Mouse (Mus musculus) urinary bladder, postnatal 10 days (tissue): ENCODE data around the gene Ylpm1.

ENCODE experiments used
- DNase-seq: peaks from one replicate; pipeline ENCODE4 v3.0.0; 2022; ENCODE audit warnings: low spot score

Gene Ylpm1

DNA sequence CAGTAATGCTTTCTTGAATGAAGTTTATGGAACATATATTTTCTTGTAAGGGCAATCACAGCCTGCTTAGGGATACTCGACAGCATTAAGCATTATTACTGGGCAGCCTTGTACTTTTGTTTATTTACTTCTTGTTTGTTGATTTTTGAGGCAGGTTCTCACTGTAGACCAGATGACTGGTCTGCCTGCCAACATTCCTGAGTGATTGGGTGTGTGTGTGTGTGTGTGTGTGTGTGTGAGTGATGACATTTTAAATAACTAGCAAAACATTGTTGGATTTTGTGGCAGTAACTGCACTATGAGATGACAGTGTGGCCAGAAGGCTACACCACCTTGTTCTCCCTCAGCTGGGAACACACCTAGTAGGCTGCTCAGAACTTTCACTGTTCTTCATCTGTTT is 13.7 kb downstream of the Ylpm1 start:
- no peak for DNase-seq

DNA sequence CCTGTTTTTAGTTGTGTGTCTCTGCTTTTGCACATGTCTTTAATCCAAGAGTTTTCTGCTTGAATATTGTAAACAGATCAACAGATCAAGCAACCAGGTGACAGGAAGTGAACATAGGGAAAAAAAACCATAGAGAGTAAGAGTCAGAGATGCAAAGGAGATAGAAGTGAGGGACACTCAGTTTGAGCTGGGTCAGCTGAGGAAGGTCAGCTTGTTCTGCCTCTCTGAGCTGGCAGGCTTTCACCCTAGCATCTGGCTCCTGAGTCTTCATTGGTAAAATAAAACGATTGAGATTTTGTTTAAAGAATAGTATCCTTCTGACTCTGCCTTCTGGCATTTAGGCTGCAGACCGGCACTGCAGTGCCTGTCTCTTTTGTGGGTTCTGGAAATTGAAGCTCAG is 14.4 kb downstream of the Ylpm1 start:
- no peak for DNase-seq

DNA sequence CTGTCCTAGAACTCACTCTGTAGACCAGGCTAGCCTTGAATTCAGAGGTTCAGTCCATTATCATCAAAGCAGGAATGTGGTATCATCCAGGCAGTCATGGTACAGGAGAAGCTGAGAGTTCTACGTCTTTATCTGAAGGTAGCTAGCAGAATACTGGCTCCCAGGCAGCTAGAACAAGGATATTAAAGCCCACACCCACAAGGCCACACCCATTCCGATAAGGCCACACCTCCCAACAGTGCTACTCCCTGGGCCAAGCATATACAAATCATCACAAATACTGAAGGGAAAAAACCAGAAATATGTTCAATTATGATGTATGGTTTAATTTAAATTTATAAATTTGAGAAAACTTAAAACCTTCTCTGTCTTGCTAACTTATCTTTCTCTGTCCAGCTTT is 16.1 kb downstream of the Ylpm1 start:
- DNase-seq, result no peak

DNA sequence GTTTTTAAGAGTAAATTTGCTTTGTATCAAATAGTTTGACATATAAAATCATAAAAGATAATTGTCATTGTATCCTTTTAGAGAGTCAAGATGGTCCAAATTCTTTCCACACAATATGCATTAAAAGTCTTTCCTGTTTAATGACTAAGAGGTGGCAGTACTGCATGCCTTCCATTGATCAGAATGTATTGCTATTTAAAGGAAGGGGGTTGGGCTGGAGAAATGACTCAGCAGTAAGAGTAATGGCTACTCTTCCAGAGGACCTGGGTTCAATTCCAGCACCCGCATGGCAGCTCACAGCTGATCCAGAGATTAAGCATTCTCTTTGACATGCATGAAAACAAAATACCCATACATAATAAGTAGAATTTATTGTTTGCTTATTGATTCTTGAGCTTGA is 25.9 kb downstream of the Ylpm1 start:
- DNase-seq, result no peak

DNA sequence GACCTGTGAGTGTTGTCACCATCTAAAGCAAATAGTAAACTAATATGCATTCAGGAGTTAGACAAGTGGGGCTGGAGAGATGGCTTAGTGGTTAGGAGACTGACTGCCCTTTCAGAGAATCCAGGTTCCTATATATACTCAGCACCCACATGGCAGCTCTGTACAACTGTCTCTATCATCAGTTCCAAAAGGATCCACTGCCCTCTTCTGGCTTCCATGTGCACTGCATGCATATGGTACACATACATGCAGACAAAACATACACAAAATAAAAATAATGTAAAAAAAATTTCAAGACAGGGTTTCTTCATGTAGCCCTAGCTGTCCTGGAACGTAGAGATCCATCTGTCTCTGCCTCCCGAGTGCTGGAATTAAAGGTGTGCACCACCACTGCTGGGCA is 36.6 kb downstream of the Ylpm1 start:
- no peak for DNase-seq

DNA sequence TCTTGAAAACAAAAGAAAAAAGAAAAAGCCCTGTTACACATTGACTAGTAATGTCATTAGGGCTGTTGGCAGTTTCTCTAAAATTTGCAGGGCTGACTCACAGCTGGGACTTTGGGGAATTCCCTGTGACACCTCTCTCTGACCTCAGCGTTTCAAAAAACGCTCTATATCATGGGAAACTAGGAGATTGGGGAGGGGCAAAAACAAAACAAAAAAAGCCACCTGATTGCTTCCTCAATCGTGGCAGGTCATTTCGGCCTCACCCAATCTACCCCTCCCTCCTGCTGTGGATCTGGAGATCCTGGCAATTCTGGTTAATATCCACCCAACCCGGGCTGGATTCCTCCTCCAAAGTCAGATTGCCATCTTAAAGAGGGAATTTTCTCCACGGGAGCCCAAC is 55.1 kb downstream of the Ylpm1 start:
- no peak for DNase-seq

DNA sequence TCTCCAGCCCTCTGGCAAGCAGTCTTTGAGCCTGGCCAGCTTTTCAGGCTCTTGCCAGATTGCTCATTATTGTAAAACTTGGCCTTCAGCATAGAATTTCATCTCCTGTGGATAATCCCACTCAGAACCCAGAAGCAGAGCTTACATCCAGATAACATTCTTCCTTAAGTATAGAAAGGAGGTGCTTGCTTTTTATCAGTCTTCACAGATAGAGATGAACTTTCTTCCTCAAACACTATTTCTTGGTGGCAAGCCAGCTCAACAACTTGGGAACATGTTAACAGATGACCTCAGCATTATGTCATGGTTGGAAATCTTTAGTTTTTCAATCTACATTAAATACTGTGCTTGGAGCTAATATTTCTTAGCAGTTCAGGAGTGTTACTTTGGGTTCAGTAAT is 74.9 kb downstream of the Ylpm1 start:
- no peak for DNase-seq

DNA sequence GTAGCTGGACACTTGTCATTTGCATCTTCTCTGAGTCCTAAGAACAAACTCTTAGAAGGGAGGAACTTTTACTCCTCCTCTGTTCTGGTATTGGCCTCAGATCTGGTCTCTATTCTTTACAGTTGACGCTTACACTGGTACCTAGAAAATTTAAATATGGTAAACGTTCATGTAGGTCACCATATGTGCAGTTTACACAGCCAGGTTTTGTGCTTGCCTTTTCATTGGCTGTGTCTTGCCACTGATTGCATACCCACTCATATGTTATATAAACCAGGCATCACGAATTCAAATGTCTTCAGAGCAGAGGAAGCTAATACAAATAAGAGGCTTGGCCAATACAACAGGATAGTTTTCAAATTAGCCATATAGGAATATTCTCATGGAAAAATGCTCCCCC is 81.0 kb downstream of the Ylpm1 start:
- DNase-seq, result no peak

DNA sequence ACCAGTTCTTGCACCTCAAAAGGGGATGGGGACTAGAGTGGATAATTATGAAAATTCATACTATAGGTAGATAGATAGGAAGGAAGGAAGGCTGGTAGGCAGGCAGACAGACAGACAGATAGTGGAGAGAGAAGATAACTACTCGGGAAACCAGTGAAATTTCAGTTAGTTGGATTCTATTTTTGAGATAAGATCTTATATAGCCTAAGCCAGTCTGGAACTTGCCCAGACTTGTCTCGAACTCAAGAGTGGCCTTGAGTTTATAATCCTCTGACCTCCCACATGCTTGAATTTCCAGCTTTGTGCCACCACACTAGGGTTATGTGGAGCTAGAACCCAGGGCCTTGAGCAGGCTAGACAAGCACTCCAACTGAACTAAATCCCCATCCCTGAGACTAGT is 88.1 kb downstream of the Ylpm1 start:
- no peak for DNase-seq

DNA sequence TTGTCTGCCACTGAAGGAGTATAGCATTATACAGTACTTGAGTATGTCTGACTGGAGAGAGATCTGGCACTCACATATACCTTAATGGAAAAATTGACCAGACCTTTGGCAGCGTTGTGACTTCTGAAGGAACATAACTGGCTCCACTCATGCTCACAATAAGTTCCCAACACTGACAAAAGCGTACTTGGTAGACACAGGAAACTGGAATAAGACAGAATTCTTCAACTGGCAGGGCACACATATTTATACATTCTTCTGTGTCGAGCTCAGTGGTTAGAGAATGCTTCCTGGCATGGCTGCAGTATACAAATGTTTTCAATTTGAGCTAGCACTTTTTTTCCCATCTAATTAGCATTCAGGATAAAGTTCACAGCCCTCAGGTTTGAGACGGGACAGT is 88.8 kb downstream of the Ylpm1 start:
- no peak for DNase-seq

DNA sequence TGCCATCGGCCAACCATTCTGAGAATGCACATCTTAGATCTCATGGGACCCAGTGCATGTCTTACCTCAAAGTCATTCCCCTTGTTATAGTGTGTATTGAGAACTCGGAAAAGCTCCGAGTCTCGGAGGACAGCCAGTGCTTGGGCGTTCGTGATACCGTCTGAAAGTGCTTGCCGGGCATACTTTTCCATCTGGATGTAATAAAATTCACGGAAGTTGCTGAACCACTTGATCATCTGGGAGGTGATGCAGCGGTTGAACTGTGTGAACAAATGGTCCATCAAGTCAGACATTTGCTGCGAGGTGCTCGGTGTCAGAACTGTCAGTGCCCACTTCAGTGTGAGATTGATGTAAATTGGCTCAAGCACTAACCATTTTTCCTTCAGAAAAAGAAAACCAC is 91.7 kb downstream of the Ylpm1 start:
- DNase-seq, result no peak

DNA sequence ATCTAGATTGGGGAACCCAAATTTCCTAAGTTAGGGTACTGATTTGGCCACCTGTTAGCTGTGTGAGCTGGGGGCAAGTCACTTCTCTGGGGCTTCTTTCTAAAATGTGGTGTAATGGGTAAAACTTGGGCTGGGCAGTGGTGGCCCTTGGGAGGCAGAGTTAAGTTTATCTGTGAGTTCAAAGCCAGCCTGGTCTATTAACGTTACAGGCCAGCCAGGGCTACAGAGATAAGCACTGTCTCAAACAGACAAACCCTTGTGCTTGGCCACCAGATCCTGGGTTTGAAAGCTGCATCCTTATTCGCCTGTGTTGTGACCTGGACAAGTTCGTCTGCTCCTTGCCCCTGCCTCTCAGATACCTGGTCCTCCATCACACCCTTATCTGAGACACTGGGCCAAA is 95.1 kb downstream of the Ylpm1 start:
- DNase-seq, result no peak

DNA sequence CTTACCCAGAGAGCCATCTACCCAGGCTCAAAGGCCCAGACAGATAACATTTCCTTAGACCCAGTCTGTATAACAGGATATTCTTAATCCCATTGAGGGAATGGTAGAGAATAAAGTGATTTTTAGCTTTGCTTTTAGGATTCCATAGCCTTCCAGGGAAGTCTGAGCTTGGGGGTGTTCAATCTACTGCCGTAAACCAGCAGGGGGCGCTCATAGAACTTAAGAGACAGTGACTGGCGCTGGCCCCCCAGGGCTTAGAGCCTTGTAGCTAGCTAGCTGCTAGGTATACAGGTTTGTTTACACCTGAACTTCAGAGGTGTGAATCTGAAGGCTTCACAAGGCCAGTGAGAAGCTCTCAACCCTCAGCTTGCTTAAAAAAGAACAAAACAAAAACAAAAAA is 96.1 kb downstream of the Ylpm1 start:
- no peak for DNase-seq

DNA sequence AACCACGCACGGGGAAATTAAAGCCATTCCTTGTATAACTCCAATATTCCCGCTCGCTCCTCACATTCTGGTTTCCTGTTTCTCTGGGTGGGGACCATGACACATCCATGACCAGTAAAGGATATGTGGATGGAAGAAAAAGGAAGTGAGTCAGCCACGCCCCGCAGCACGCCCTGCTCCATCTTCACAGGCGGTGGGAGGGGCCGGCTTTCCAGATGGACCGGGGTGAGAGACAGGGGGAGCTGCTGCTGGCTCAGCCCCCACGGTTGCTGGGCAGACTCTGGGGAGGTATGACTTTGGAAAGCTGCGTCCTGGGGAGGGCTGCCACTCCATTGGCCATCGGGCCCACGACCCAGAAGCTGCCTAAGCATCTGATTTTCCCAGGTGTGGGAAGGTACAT is 97.9 kb downstream of the Ylpm1 start:
- DNase-seq, result no peak

DNA sequence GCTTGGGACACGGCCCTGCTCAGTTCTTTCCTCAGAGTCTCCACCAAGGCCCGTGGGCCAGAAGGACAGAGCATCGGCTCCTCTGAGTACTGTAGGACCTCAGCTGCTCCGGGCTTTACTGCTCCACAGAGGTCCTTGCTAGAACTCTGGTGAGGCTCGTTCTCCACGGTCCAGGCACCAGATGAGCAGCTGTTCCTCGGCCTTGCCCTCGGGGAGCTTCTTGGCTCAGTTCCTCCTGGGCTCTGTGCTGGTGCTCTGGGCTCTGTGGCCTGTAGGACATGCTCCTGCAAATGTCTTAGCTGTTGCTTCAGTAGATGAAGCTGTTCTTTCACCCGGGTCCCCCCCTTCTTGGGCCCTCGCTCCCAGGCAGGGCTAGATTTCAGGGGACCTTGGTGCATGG is 98.6 kb downstream of the Ylpm1 start:
- no peak for DNase-seq

DNA sequence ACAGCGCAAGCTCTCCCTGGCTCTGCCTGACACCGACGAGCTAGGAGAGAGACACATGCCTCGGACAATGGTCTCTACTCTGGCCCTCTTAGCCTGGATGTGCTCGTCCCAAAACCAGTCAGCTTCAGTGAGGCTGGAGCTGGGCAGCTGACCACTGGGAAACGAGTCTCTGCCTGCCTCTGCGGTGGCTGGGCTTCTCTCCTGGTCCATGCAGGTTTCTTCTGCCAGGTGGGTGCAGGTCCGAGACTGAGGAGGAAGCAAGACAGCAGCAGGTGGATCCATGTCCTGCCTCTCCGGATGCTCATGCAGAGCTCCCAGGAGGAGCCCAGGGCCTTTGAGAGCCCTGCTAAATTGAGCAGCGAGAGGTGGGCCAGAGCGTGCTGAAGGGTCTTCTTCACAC is 99.0 kb downstream of the Ylpm1 start:
- no peak for DNase-seq

DNA sequence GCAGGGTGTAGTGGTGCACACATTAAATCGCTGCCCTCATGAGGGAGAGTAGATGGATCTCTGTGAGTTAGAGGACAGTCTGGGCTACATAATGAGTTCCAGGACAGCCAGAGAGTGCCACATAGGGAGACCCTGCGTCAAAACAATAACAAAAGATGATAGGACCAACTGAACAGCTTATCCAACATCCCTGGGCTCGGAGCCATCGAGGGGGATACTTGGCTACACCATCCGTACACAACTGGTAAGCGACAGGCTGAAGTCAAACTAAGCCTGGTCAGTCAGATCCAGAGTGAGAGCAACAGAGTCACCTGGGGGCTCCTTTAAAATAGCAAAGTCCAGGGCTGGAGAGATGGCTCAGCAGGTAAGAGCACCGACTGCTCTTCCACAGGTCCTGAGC is 99.7 kb downstream of the Ylpm1 start:
- no peak for DNase-seq

DNA sequence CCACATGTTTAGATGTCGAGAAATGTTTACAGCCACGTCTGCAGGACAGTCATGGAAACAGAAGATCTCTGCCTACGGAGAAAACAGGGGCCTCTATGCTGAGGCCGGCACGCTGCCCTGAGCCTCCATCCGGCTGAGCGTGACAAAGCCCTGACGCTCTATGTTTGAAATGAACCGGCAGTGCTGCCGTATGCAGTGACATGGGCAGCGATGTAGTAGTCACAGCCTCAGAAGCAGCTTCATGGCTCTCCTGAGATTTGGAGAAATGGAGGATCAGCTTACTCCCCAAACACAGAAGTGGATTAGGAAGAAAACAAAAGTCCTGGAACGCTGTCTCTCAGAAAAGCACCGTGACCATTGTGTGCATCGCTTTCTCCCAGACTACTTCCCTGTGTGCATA is 104.9 kb downstream of the Ylpm1 start:
- no peak for DNase-seq

DNA sequence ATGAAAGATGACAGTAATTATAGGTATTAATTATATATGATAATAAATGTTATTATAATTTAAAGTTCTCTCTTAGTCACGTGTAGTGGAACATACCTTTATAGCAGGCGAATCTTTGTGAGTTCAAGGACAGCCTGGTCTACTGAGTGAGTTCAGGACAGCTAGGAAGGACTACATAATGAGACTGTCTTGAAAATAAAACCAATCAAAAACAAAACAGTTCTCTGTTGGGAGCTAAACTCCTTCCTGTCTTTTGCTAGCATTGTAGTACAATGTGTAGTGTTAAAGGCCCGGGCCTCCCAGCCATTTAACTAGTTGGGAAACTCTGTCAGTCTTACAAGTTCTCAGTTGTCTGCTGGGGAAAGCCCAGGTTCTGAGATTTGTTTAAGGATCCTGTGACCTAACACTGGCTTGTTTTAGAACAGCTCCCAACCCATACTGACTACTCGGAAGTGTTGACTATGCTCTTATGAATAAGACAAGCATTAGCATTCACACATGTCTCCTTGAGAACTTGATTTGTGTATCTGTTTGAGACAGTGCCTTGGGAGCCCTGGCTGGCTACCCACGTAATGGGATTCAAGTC is 105.5 kb downstream of the Ylpm1 start:
- no peak for DNase-seq

DNA sequence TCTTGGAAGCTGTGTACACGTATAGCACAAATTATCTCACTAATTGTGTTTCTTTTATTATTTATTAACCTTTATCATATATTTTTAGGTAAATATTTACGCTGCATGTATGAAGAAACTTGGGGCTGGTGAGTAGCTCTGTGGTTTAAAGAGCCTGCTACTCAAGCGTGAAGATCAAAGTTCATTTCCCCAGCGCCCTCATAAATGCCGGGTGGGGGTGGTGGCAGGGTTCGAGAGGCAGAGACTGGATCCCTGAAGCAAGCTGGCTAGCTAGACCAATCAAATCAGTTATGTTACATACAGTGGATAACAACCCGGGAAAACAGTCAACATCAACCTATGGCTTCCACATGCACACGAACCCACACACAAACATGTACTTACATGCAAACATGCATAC is 107.0 kb downstream of the Ylpm1 start:
- DNase-seq, result no peak

DNA sequence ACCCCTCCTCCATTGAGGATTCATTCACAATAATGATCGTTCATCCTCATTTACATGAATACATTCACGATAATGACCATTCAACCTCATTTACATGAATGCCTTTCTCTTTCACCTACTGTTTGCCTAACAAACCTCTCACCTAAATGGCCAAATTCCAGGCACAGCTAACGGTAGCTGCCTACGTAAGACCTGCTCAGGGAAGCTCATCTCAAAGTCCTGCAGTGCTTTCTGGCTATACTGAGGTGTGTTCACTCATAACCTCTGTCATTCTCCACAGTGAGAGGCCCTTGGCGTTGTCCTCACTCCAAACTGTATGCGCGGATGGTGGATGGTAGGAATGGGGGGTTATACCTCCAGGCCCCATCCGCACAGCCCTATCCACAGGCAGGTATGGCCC is 108.7 kb downstream of the Ylpm1 start:
- no peak for DNase-seq

DNA sequence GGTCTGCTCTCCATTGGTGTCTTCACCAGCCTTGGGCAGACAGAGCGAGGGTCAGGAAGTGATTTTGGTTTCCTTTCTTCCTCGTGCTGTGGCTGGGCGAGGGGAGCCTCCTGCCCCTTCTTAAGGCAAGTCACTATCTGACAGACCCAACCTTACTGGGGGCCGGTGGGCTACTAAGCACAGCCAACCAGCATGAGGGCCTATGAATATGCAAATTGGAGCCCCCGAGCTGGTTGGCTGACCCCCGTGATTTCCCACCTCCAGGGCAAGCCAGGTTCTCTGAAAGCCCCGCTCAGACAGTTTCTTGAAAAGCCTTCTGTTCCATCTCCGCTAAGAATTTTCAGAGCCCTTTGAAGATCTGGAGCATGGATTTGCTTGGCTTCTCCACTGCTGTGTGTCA is 110.2 kb downstream of the Ylpm1 start:
- no peak for DNase-seq

DNA sequence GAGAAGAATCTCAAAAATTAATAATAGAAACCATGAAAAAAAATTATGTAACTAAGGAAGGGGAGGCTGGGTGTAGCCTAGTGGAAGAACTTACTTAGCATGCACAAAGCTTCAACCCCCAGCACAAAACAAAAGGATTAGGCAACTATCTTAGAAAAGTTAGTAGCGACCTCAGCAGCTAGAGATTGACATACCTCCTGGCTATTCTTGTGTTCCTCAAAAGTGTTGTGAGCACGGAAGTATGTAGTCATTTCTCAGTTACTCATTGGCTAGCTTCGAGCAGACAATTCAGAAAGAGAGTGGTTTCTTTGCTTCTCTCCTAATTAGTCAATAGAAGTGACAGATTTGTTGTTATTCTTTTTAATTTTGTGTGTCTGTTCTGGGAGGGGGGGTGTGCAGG is 112.5 kb downstream of the Ylpm1 start:
- no peak for DNase-seq

DNA sequence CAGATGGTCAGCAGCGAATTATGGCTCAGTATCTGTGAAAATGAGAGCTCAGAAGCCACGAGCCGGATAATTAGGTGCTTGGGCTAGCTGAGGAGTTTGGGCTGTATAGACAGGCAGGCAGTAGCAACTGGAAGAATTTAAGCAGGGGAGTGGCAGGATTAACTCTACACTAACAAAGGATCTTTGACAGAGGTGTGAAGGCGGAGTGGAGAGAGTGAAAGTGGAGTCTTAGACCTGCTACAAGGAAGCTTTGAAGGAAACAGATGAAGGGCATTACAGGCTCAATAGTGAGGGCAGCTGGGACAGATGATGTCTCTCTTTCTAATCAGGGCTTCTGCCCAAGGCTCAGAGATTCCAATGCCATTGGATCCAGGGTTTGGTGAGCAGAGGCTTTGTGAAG is 113.3 kb downstream of the Ylpm1 start:
- no peak for DNase-seq

DNA sequence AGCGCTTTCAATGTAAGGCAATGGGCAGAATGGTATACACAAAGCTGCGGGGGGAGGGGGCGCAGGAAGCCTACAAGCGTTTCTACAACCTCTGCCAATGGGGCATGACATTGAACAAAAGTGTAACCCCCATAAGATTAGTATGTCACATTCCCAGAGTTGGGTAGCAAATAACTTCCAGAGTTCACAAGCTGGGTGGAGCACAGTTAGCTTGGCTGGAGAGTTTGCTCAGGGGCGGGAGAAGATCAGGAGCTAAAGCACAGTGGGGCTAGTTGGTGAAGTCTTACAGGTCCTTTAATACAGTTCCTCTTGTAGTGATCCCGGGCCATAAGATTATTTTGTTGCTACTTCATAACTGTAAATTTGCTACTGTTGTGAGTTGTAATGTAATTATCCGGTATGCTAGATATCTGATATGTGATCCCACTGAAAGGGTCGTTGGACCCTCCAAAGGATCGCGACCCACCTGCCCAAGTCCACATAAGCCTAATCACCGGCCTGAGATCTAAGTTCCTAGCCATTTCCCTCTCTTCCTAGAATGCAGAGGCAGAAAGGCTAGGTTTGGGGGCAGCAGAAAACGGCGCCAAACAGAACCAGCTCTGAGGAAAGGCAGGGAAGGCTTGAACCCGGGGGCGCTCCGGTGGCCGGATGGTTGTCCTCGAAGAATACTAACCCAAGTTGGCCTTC is 114.0 kb downstream of the Ylpm1 start:
- DNase-seq, result no peak
